ENCODE assay signal across 8 mouse cellular contexts in the genomic region with DNA sequence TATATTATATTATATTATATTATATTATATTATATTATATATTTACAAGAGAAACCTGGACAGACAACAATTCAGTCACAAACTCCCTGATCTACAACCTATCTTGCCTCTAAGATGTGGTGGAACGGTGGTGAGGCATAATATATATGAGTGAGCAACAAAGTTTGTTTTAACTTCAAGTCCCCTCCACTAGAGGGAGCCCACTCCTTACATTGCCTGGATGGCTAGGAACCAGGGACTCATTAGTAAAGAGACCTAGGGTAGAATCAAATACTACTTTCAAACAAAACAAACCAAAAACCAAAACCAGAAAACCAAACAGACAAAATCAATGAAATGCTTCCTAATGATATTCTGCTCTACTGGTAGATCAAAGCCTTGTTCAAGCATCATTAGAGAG.
DNase-seq lines count a peak whose midpoint lies in the region; ATAC-seq and TF ChIP-seq lines count a peak whose summit lies in the region.

No protein-coding gene starts in this region.

- H3K36me3 ChIP-seq in hindbrain, embryonic 11.5 days (ENCODE audit: control insufficient read depth, insufficient read depth, low read length) = no peaks in the 10 kb centered on the region
- no peaks in the 10 kb centered on the region for H3K36me3 ChIP-seq in hindbrain, embryonic 14.5 days (replicated peaks; ENCODE audit: control insufficient read depth, insufficient read depth)
- H3K36me3 ChIP-seq in midbrain, postnatal 0 days (ENCODE audit: insufficient read depth, low read length) = no peaks in the 10 kb centered on the region
- no peaks in the 10 kb centered on the region for H3K36me3 ChIP-seq in midbrain, embryonic 10.5 days
- H3K36me3 ChIP-seq in stomach, postnatal 0 days (ENCODE audit: control insufficient read depth, insufficient read depth, low read length) = no peaks in the 10 kb centered on the region
- H3K36me3 ChIP-seq in forebrain, embryonic 10.5 days (replicated peaks) = no peaks in the 10 kb centered on the region

- TF ChIP-seq EP300 in stomach, postnatal 0 days (optimal IDR thresholded peaks at IDR 0.05) = no peak

- peak; percentile 26 for DNase-seq in hindbrain, embryonic 11.5 days (ENCODE audit: low spot score)
- DNase-seq in hindbrain, embryonic 14.5 days (ENCODE audit: low spot score) = no peak
- no peak for DNase-seq in midbrain, postnatal 0 days (ENCODE audit: low spot score)
- no peak for DNase-seq in midbrain, embryonic 10.5 days (ENCODE audit: low spot score)
- DNase-seq in brain, adult 2 months (ENCODE audit: low read depth, low spot score) = peak; percentile 66
- no peak for DNase-seq in stomach, postnatal 0 days (ENCODE audit: low spot score)
- DNase-seq in forebrain, embryonic 10.5 days (ENCODE audit: extremely low spot score, low spot score) = no peak
- DNase-seq in ovary, adult 18-20 months (ENCODE audit: low spot score) = no peak

- 57% methylated on average over 1 of the region's 1 CpGs for WGBS in hindbrain, embryonic 11.5 days
- 58% methylated on average over 1 of the region's 1 CpGs for WGBS in hindbrain, embryonic 14.5 days
- WGBS in midbrain, postnatal 0 days = 63% methylated on average over 1 of the region's 1 CpGs
- 49% methylated on average over 1 of the region's 1 CpGs for whole genome bisulfite sequencing in midbrain, embryonic 10.5 days
- 63% methylated on average over 1 of the region's 1 CpGs for WGBS in stomach, postnatal 0 days
- WGBS in forebrain, embryonic 10.5 days = 59% methylated on average over 1 of the region's 1 CpGs

- H3K4me1 ChIP-seq in hindbrain, embryonic 11.5 days (replicated peaks; ENCODE audit: control insufficient read depth, insufficient read depth, low read length) = no peaks in the 10 kb centered on the region
- H3K4me1 ChIP-seq in hindbrain, embryonic 14.5 days (replicated peaks; ENCODE audit: control insufficient read depth, insufficient read depth, low read length) = no peaks in the 10 kb centered on the region
- H3K4me1 ChIP-seq in midbrain, postnatal 0 days (ENCODE audit: insufficient read depth, low read length) = no peaks in the 10 kb centered on the region
- no peaks in the 10 kb centered on the region for H3K4me1 ChIP-seq in midbrain, embryonic 10.5 days
- no peaks in the 10 kb centered on the region for H3K4me1 ChIP-seq in stomach, postnatal 0 days (replicated peaks; ENCODE audit: control insufficient read depth, insufficient read depth)
- H3K4me1 ChIP-seq in forebrain, embryonic 10.5 days = no peaks in the 10 kb centered on the region

- no peak overlapping the region for H3K27ac ChIP-seq in hindbrain, embryonic 11.5 days (ENCODE audit: low read depth, low read length)
- no peak overlapping the region for H3K27ac ChIP-seq in hindbrain, embryonic 14.5 days
- no peak overlapping the region for H3K27ac ChIP-seq in midbrain, postnatal 0 days (ENCODE audit: low read depth, low read length)
- no peak overlapping the region for H3K27ac ChIP-seq in midbrain, embryonic 10.5 days (replicated peaks)
- no peak overlapping the region for H3K27ac ChIP-seq in stomach, postnatal 0 days (replicated peaks)
- no peak overlapping the region for H3K27ac ChIP-seq in forebrain, embryonic 10.5 days

- no peak overlapping the region for H3K4me2 ChIP-seq in hindbrain, embryonic 11.5 days (replicated peaks; ENCODE audit: low read depth, low read length)
- no peak overlapping the region for H3K4me2 ChIP-seq in hindbrain, embryonic 14.5 days (replicated peaks)
- H3K4me2 ChIP-seq in midbrain, postnatal 0 days (ENCODE audit: low read depth, low read length, poor library complexity, severe bottlenecking) = no peak overlapping the region
- H3K4me2 ChIP-seq in stomach, postnatal 0 days (replicated peaks; ENCODE audit: low read depth) = no peak overlapping the region

- H3K9me3 ChIP-seq in hindbrain, embryonic 11.5 days (ENCODE audit: control insufficient read depth, low read length) = no peaks in the 10 kb centered on the region
- no peaks in the 10 kb centered on the region for H3K9me3 ChIP-seq in hindbrain, embryonic 14.5 days (ENCODE audit: control insufficient read depth, low read length)
- no peaks in the 10 kb centered on the region for H3K9me3 ChIP-seq in midbrain, postnatal 0 days (ENCODE audit: low read length)
- H3K9me3 ChIP-seq in midbrain, embryonic 10.5 days (replicated peaks) = no peaks in the 10 kb centered on the region
- no peaks in the 10 kb centered on the region for H3K9me3 ChIP-seq in stomach, postnatal 0 days (ENCODE audit: control insufficient read depth, low read length)
- no peaks in the 10 kb centered on the region for H3K9me3 ChIP-seq in forebrain, embryonic 10.5 days

- no peak overlapping the region for H3K9ac ChIP-seq in hindbrain, embryonic 11.5 days (ENCODE audit: low read depth, low read length)
- no peak overlapping the region for H3K9ac ChIP-seq in hindbrain, embryonic 14.5 days
- H3K9ac ChIP-seq in midbrain, postnatal 0 days (replicated peaks; ENCODE audit: low read length, poor library complexity, severe bottlenecking) = no peak overlapping the region
- H3K9ac ChIP-seq in stomach, postnatal 0 days (ENCODE audit: low read length) = no peak overlapping the region

- no peaks in the 10 kb centered on the region for H3K27me3 ChIP-seq in hindbrain, embryonic 11.5 days (ENCODE audit: control insufficient read depth, insufficient read depth, low read length)
- H3K27me3 ChIP-seq in hindbrain, embryonic 14.5 days (ENCODE audit: control insufficient read depth, insufficient read depth, low read length) = no peaks in the 10 kb centered on the region
- H3K27me3 ChIP-seq in midbrain, postnatal 0 days (ENCODE audit: insufficient read depth, low read length) = no peaks in the 10 kb centered on the region
- no peaks in the 10 kb centered on the region for H3K27me3 ChIP-seq in midbrain, embryonic 10.5 days (ENCODE audit: low read depth, poor library complexity, severe bottlenecking)
- no peaks in the 10 kb centered on the region for H3K27me3 ChIP-seq in stomach, postnatal 0 days (ENCODE audit: control insufficient read depth, insufficient read depth, low read length)
- no peaks in the 10 kb centered on the region for H3K27me3 ChIP-seq in forebrain, embryonic 10.5 days (ENCODE audit: poor library complexity, severe bottlenecking)

- TF ChIP-seq CTCF in midbrain, postnatal 0 days (IDR thresholded peaks at IDR 0.05) = peak; percentile 36; the same call in 1 of the 2 replicates
- TF ChIP-seq CTCF in stomach, postnatal 0 days (IDR thresholded peaks at IDR 0.05; ENCODE audit: low read depth) = peak; percentile 61

- H3K4me3 ChIP-seq in hindbrain, embryonic 11.5 days (ENCODE audit: low read depth, low read length) = no peak overlapping the region
- no peak overlapping the region for H3K4me3 ChIP-seq in hindbrain, embryonic 14.5 days (replicated peaks; ENCODE audit: low read length)
- H3K4me3 ChIP-seq in midbrain, postnatal 0 days (ENCODE audit: low read depth, low read length) = no peak overlapping the region
- no peak overlapping the region for H3K4me3 ChIP-seq in midbrain, embryonic 10.5 days
- no peak overlapping the region for H3K4me3 ChIP-seq in stomach, postnatal 0 days (ENCODE audit: low read depth, low read length)
- H3K4me3 ChIP-seq in forebrain, embryonic 10.5 days = no peak overlapping the region

- ATAC-seq in hindbrain, embryonic 11.5 days (ENCODE audit: low FRiP score) = no peak
- no peak for ATAC-seq in hindbrain, embryonic 14.5 days (ENCODE audit: low FRiP score)
- no peak for ATAC-seq in midbrain, postnatal 0 days (ENCODE audit: low FRiP score)
- no peak for ATAC-seq in stomach, postnatal 0 days (ENCODE audit: low FRiP score, low TSS enrichment)

Comparison
In these comparisons a context has a peak if more than half of its experiments do, and no peak if none do; other contexts are left out.
1. DNase-seq: peak in hindbrain, embryonic 11.5 days (single experiment) and brain, adult 2 months (single experiment); none in hindbrain, embryonic 14.5 days (single experiment), midbrain, postnatal 0 days (single experiment), midbrain, embryonic 10.5 days (single experiment), stomach, postnatal 0 days (single experiment), forebrain, embryonic 10.5 days (single experiment) and ovary, adult 18-20 months (single experiment).